Mouse (Mus musculus): ENCODE measurements at regions not wholly inside any gene's neighbourhood (a gene's known extent, or its start where the extent isn't known, plus 50 kb on each side); places are given as distances from the start of the nearest gene placed in this dataset.
"Not testable (repeated sequence)": the region's sequence is repeated elsewhere in the genome, so short reads cannot be mapped to it uniquely, and the experiment has no call there.

DNA sequence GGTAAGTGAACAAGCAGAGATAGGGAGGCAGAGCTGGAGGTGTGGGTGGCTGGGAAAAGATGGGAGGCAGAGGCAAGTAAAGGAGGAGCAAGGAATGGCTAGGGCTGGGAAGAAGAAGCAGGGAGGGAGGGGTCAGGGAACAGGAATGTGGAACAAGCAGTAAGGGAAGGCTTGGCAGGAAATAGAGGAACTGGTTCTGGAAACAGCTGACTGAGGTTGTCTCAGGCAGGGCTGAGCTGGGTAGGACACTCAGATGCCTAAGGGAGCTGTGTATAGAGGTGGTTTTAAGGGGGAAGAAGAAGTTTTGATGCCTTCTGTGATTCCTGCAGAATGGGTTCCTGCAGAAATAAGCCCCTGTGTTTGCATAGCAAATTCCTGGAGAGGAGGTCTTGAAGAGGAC, 92.7 kb downstream of the Nucb2 start:
- DNase-seq = no peak

DNA sequence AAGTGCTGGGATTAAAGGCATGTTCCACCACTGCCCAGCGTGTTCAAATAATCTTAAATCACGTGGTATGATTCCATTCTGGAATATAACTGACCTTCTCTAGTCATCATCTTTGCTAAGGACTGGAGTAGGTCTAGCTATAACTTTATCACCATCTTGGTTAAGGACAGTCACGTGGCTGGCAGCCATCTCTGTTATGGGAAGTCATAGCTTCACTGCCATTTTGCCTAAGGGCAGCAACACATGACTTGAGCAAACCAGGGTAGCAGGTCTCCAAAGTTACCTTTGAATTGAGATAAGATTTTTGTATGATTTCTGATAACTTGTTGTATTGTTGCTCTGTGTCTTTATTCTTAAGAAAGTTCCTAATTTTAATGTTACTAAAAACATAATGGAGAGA, 96.2 kb downstream of the Nucb2 start:
- DNase-seq = no peak

DNA sequence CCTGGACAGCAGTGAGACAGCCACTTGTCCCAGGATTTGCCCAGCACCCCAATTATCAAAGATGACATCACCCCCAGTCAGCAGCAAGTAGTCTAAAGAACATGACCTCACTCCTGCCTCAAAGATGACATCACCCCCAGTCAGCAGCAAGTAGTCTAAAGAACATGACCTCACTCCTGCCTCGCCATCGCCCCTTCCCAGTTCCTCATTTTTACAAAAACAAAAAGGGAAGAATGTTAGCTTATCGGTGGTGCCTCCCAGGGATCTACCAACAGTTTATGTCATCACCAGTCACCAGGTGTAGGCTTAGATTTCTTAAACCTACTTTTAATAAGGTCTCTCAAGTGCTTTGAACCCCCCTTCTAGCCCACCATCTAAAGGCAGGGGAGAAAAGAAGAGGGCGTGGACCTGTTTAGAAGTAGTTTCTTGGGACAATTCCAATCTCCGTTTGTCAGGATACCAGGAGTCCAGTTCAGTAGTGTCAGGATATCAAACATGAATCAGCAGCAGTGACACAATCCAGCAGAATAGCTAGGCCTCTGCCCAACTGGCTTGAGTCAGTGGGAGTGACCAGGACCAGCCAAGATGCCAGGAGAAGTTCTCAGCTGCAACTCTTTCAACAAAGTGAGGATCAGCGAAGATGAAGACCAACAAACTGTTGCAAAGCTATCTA, 99.1 kb downstream of the Nucb2 start:
- DNase-seq = no peak

DNA sequence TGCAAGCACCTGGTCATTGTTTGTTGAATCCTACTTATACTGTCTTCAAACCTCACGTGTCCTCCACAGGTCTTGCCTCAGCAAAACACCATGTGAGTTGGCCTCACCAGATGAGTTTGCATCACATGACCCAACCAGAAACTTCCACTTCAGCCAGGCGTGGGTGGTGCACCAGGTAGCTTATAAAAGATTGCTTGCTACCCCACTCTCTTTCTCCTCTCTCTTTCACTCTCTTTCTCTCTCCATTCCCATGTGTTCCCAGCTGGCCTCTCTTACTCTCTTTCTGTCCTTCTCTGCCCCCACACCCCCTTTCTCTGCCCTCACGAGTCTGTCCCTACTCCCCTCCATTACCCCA, 99.6 kb downstream of the Nucb2 start:
- no peak for DNase-seq

DNA sequence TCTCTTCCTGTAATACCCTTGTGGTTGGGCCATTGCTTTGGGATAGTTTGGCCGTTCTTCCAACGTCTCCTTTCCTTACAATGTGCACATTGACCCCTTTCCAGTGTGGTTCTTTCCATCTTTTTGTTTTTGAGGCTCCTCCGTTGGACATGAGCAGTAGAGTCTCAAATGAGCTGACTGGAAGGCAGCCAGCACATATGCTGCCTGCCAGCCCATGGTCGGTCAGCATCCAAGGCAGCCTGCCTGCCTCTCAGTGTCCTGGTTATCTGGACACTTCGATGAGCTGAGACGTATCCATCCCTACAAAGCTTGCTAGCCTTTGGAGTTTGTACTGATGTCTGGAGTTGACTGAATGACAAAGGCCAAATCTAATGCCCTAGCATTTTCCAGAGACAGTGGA, 102.1 kb downstream of the Nucb2 start:
- no peak for DNase-seq

DNA sequence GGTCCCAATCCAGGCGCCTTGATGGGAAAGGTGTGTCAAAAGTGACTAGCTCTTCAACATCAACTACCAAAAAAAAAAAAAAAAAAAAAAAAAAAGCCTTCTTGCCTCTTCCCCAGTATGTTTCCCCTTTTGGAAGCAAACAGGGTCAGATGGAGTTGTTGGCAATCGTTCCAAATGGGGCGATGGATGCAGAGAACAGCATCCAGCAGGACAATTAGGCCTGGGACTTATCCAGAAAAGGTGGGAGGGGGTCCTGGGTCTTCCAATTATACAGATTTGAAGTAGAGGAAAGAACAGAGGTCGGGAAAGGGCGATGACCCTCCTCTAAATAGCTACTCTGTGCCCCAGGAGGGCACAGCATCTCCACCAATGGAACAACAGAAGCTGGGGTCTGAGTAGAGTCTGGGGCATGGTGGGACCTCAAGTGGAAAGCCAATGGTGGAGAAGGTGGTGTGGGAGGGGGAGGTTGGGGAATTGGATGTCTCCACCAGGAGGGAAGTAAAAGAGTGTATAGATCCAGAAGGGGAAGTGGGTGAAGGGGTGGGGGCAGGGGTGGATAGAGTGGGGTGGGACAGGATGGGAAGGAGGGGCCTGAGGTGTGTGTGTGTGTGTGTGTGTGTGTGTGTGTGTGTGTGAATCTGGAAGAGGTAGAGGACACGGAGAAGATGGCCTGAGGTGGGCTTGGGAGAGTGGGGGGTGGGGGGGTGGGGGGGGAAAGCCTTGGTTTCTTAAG, 102.7 kb downstream of the Nucb2 start:
- DNase-seq = no peak

DNA sequence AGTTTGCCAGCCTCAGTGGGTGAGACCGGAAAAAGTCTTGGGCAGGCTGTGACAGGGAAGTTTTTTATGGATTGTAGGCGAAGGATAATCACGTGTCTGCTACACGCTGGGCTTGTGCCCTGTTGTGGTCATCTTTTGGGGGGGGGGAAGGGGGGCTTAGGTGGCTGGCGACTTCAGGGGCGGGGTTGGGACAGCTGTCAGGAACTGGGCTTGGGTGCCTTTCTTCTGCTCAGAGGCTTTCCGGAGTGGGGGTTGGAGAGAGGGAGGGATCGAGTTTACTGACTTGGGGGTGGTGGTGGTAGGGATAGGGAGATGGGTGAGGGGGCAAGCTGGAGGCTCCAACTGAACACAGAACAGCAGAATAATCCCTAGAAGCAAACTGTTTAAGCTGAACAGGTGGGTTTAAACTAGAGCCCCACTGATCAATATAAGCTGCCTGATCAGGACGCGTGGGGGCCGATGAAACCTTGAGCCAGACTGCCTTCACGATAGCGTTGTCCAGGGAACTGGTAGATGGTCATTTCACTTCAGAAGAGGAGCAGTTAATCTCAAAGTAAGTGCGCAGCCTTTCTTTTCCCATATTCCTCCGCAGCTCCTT, 103.6 kb downstream of the Nucb2 start:
- DNase-seq = no peak

DNA sequence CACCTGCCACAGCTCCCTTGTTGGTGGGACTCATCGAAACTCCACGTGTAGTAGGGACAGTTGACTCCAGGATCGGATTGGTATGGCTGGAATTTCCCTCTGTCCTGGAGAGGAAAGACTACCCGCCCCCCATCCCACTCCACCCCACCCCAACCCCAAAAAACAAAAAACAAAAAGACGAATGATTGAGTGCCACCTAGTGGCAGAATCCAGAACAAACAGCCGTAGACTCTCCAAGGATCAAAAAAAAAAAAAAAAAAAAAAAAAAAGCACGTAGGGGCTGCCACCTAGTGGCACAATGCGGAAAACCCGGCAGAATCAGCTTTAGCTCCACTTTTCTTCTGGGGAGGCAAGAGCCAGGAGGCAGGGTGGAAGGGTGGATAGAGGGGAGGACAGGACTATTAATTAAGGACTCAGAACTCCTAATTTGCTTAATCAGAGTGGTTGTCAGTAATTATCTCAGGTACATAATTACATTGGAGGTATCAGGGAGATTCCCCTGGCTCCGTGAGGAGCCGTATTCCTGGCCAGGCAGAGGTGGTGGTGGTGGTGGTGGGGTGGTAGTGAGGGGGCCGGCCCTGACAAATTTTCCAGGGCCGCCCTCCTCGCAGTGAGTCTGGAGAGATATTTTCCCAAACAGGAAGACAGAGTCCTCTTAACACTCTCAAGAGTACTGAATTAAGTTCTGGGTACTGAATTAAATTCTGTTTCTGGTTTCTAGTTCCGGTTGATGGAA, 104.3 kb downstream of the Nucb2 start:
- peak; percentile 66 for DNase-seq

DNA sequence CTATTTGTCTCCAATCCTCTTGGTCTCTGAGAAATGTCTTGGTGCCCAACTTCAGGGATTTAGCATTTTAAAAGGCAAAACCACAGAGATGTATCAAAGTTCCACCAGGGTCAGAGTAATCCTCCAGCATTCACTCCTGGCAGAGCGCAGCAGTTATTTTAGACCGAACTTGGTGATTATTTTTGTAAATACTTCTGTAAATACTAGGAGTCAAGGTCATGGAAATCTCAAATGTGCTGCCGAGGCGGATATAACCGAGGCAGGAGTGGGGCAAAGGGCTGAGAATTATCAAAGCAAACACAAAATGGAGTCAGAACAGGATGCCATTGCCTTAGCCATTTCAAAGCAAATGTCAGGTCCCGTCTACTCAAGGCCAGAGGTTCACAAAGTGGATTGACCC, 105.2 kb downstream of the Nucb2 start:
- no peak for DNase-seq

DNA sequence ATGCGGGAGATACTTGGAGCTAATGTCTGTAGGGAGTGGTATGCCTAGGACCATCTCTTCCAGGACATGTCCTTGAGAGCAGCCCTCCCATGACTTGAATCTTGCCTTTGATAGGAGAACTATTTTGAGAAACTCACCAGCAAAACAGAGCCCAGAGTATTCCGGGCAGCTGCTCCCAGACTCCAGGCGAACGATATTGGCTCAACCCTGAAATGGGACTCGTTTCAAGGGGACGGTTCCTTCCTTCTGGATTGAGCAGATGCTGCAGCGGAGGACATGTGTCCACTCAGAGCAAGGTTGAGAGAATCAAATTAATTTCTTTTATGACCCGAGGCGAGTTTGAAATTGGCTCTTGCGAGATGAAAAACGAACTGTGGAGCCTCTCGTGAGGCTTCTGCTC, 105.7 kb downstream of the Nucb2 start:
- DNase-seq = no peak

DNA sequence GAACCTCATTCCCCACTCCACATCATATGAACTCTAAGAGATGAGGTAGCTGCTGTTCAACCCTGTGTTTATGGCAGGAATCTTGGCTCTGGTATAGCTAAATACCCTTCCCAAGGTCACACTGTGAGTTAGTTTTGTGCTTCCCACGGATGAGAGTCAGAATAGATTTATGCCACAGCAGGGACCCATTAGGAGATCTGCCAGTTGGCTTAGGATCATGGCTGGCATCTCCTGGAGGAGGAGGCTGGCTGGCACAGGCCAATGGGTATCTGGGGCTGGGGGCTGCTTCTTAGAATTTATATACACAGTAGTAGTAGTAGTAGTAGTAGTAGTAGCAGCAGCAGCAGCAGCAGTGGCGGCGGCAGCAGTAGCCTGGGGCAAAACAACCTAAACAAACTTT, 111.8 kb downstream of the Nucb2 start:
- no peak for DNase-seq

DNA sequence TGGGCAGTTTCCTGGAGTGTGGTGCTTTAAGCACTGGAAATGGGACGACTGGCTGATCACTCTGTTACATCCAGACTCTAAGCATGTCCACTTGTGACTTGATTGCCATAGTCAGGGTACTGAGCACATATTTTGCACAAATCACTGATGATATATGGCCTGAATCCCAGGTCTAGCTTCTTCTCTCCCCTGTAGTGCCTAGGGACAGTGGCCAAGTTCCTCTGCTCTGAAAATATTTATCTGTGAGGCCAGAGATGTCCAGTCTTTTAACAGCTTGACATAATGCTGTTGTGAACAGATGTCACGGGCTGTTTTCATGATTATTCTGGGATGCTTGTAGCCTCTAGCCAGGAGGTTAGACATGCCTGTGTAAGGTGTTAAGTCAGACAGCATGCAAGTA, 115.5 kb downstream of the Nucb2 start:
- no peak for DNase-seq

DNA sequence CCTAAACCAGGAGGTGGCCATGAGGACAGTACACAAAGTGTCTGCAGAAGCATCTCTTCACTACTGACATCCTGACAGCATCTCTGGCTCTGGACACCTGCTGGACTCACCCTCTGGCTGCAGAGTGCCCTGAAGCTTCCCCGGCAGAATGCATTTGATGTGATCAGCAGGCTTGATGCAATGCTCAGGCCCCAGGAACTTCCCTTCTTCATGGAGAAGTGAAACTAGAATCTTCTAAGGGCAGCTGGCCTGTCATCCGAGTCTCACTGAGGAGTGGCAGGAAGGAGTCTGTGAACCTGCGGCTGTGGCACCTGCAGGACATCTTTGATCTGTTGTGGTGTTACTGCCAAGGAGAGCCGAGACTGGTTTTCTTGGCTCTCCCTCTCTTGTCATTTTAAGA, 116.2 kb downstream of the Nucb2 start:
- DNase-seq = no peak

DNA sequence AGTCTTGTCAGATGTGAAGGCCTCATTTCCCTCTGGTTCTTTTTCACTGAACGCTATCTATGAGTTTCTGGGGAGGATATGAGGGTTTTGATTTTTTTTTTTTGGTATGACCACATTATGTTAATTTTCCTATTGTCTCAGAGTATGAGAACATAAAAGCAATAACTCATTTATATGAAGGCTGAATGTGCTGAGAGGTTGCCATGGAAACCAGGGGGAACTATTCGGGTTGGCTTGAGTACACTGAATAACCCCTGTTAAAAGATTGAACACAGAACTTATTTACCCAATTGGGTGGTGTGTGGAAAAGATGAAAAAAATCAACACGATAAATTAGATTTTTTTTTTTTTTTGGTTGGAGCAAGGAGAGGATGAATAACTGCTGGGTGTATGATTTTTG, 129.0 kb downstream of the Nucb2 start:
- DNase-seq = no peak

DNA sequence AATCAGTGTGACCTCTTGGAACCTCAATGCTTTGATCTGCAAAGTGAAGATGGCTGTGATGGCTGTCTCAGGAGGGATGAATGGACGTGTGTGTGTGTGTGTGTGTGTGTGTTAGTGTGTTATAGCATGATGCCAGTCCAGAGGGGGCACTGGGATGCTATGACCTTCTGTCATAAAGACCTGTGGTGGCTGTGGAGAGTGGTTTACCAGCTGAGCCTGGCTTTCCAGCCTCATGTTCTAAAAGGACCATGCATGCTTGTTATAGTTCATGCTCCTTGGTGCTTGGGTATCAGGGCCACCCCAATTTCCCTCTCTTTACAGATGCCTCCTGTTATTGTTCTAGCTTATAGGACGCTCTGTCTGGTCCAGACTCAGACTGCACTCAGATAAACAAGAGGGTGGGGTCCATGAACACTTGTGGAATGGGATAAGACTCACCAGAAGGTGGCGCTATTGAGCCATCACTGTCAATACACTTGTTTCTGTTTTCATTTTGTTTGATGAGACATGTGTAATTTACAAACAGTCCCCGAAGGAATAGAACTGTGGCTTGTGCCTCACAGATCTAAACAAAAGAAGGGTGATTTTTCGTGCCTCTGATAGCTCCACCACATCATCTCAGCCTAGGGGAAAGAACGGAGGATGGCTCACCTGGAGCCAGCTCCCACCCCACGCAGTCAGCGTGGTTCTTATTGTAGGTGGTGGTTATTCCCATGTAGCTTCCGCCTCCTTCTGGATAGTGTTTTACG, 140.9 kb downstream of the Nucb2 start:
- peak; percentile 62 for DNase-seq

DNA sequence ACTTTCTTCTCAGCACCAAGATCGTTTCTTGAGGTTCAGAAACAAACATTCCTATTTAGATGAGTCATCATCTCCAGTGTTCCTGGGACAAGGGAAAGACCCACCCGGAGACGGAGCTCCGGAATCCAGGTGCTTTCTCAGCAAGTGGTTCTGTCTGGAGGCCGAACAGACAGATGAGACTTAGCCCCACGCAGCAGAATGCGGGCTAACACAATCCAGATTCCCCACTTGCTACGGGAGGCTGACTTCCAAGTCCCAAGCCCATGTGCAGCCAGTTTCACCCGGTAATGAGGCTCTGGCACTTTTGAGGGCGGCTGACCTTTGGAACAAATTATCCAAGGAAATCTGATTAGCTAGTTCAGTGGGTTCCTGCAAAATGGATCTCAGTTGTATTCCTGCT, 150.3 kb downstream of the Nucb2 start:
- no peak for DNase-seq

DNA sequence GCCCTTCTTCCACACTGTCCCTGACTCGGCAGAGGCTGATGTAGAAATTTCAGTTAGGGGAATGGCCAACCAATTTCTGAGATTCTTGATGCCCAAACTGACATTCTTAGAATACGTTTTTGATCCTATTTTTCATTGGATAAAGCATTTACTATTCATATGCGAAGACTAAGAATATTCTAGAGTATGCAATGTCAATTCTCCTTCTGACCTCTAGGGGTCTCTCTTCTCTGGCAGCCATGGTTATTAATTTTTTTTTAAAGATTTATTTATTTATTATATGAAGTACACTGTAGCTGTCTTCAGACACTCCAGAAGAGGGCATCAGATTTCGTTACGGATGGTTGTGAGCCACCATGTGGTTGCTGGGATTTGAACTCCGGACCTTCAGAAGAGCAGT, 152.9 kb downstream of the Nucb2 start:
- DNase-seq = not testable (repeated sequence)

DNA sequence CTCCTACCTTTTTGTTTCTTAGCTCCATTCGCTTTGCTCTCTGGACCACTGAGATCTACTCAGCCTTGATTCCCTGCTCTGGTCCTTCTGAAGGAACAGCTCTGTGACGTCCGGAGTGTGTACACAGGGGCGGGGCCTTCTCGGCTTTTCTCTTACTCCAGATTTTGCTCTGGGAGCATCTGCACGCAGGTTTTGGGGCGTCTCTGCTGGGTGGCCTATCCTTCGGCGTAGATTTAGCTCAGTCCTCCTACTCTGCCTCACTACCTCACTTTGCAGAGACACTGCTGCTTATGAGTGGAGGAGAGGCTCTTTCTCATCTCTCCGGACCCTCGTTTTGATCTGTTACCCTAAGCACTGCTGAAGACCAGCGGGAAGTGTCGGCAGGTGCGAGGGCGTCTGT, 161.4 kb downstream of the Nucb2 start:
- DNase-seq = no peak

DNA sequence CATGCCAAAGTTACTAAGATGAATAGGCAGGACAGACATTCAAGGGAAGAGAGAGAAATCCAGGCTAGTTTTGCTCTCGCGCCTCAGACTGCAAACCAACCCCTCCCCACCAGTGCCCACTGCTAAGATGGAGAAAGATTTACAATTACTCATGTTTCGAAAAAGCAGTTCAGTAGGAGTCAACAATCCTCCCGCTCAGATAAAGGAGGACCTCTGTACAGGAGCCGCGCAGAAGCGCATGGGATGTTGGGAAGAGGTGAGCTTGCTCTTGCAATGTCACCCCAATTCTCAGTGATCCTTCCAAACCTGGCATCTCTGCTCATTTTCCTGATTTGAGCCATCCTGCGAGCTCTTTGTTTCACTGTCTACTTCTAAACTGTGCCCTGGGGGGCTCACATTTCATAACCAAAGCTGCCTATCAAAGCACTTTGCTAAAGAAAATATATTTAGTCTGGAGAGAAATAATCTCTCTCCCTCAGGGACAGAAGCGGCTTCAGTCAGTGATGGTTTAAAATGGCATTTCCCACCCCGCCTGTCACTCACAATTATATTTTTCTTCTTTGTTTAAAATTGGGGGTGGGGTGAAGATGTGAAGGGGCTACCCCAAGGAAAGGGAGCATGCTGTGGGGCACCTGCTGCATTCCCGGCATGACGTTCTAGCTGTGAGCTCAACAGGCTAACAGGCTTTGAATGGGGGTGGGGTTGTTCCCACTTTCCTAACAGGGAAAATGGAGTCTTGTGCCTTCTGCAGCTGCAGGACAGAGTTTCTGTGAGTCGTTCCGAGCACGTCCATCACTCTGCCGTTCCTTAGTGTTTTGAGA, 170.2 kb downstream of the Nucb2 start:
- no peak for DNase-seq

DNA sequence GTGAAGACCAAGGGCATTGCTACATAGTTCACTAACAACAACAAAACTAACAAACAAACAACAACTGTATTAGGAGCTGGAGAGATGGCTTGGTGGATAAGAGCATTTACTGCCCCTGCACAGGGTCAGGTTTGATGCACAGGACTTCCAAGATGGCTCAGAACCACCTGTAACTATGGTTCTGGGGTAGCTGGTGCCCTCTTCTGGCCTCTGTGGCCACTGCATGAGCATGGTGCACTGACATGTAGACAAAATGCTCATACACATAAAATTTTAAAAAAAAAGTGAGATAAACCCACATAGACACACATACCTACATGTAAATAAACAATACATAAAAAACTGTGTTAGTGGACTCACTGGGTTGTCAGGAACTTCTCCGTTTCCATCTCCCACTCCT, 172.5 kb downstream of the Nucb2 start:
- DNase-seq = no peak

DNA sequence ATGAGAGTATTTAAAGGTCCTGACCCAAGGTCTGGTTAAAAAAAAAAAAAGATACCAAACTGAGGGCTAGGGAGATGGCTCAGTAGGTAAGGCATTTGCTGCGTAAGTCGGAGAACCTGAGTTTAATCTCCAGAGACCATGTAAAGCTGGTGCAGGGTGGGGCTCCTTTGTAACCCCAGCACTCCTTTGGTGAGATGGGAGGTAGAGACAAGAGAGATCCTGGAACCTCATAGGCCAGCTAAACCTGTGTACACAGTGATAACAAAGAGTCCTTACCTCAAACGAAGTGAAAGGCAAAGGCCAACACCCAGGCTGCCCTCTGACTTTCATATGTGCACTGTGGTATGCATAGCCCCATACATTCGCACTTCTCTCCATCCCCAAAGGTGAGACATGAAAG, 175.0 kb downstream of the Nucb2 start:
- DNase-seq = no peak

DNA sequence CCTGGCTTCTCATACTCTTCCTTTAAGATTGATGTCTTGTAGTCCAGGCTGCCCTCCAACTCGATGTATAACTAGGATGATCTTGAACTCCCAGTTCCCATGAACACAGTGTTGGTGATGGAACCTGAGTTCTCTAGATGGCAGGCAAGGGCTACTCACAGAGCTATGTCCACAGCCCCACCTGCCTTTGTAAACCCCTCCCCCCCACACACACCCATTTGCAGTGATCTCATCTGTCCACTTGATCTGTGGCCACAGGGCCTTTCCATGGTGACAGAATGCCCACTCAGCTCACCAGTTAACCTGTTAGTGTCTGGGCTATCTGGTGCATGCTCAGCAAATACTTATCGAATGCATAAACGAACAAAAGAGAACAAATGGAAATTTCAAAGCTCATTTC, 176.4 kb downstream of the Nucb2 start:
- DNase-seq = no peak
